Mouse (Mus musculus): ENCODE measurements at regions not wholly inside any gene's neighbourhood (a gene's known extent, or its start where the extent isn't known, plus 50 kb on each side); places are given as distances from the start of the nearest gene placed in this dataset.

- Histone ChIP-seq H3K4me1 (no peaks in the 10 kb centered on the region), H3K27ac (no peak overlapping the region), H3K9me3 (no peaks in the 10 kb centered on the region), H3K27me3 (replicated peaks) (no peaks in the 10 kb centered on the region), H3K9ac (no peak overlapping the region), H3K36me3 (no peaks in the 10 kb centered on the region), H3K4me3 (no peak overlapping the region), H3K4me2 (replicated peaks) (no peak overlapping the region)
- 51% methylated on average over 7 of the region's 7 CpGs for WGBS
- no peak for ATAC-seq (ENCODE audit: low FRiP score, low read depth)
These were observed 59.4 kb upstream of the Neo1 start for GRCm38 (mm10) chr9:59095626-59096025.

GRCm38 (mm10) chr9:59094106-59094505, 57.9 kb upstream of the Neo1 start:
- Histone ChIP-seq H3K9me3 (no peaks in the 10 kb centered on the region), H3K27me3 (replicated peaks) (no peaks in the 10 kb centered on the region), H3K27ac (no peak overlapping the region), H3K4me1 (no peaks in the 10 kb centered on the region), H3K9ac (no peak overlapping the region), H3K36me3 (no peaks in the 10 kb centered on the region), H3K4me3 (no peak overlapping the region), H3K4me2 (replicated peaks) (no peak overlapping the region)
- ATAC-seq (ENCODE audit: low FRiP score, low read depth), result no peak
- 80% methylated on average over 4 of the region's 4 CpGs for WGBS

DNA sequence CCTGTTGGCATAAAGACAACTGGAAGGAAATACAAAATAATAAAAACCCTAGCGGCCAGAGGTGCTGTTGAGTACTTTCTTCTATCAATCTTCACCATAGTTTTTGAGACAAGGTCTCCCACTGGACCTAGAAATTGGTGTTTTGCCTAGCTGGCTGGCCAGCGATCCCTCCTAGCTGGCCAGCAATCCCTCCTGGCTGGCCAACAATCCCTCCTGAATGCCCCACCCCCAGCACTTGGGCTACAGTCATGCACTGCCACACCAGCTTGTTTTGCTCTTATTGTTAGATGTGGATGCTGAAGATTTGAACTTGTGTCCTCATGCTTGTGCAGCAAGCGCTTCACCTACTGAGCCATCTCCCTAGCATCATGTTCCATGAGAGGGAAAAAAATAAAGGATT, 54.9 kb upstream of the Neo1 start:
- Histone ChIP-seq H3K4me1 (no peaks in the 10 kb centered on the region), H3K27me3 (replicated peaks) (no peaks in the 10 kb centered on the region), H3K9me3 (no peaks in the 10 kb centered on the region), H3K27ac (no peak overlapping the region), H3K4me3 (no peak overlapping the region), H3K4me2 (replicated peaks) (no peak overlapping the region), H3K36me3 (no peaks in the 10 kb centered on the region), H3K9ac (no peak overlapping the region)
- ATAC-seq (ENCODE audit: low FRiP score, low read depth), result no peak
- WGBS, result 92% methylated on average over 3 of the region's 3 CpGs

GRCm38 (mm10) chr9:59087704-59088103, 51.5 kb upstream of the Neo1 start:
- 90% methylated on average over 3 of the region's 3 CpGs for WGBS
- ATAC-seq (ENCODE audit: low FRiP score, low read depth), result no peak
- H3K27me3 ChIP-seq (replicated peaks), result no peaks in the 10 kb centered on the region
- H3K9me3 ChIP-seq, result no peaks in the 10 kb centered on the region
- no peak overlapping the region for H3K27ac ChIP-seq
- no peak overlapping the region for H3K4me2 ChIP-seq (replicated peaks)
- no peaks in the 10 kb centered on the region for H3K36me3 ChIP-seq
- no peak overlapping the region for H3K9ac ChIP-seq
- no peaks in the 10 kb centered on the region for H3K4me1 ChIP-seq
- no peak overlapping the region for H3K4me3 ChIP-seq

GRCm38 (mm10) chr9:59087112-59087511, 50.9 kb upstream of the Neo1 start:
- H3K9me3 ChIP-seq, result no peaks in the 10 kb centered on the region
- no peak for ATAC-seq (ENCODE audit: low FRiP score, low read depth)
- H3K36me3 ChIP-seq, result no peaks in the 10 kb centered on the region
- H3K4me1 ChIP-seq, result no peaks in the 10 kb centered on the region
- H3K4me2 ChIP-seq (replicated peaks), result no peak overlapping the region
- H3K9ac ChIP-seq, result no peak overlapping the region
- no peaks in the 10 kb centered on the region for H3K27me3 ChIP-seq (replicated peaks)
- no peak overlapping the region for H3K4me3 ChIP-seq
- 86% methylated on average over 9 of the region's 9 CpGs for WGBS
- no peak overlapping the region for H3K27ac ChIP-seq

DNA sequence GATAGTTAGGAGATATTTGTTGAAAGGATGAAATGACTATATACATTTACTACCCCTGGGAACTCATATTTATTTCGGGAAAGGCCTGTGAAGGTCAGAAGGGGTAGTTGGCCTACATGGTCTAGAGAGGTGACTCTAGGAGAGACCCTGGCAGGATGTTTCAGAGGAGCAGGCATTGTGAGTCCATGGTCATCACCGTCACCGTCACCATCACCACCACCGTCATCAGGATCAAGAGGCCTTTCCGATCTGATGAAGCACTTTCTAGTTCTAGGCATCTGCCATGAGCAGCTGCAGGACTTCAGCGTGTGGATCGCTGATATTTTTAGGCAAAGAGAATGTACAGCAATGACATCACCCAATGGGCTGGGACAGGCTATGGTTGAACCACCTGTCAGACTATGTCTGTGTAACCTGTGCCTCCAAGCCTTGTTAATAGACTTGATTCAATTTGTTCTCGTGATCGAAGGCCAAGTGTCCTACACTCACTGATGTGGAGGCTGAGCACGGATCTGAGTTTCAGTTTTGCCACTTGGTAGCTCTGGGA, 50.4 kb upstream of the Neo1 start:
- H3K27me3 ChIP-seq (replicated peaks), result no peaks in the 10 kb centered on the region
- H3K4me2 ChIP-seq (replicated peaks), result no peak overlapping the region
- H3K4me3 ChIP-seq, result no peak overlapping the region
- H3K4me1 ChIP-seq, result no peaks in the 10 kb centered on the region
- no peak for ATAC-seq (ENCODE audit: low FRiP score, low read depth)
- no peak overlapping the region for H3K9ac ChIP-seq
- H3K27ac ChIP-seq, result no peak overlapping the region
- no peaks in the 10 kb centered on the region for H3K9me3 ChIP-seq
- H3K36me3 ChIP-seq, result no peaks in the 10 kb centered on the region
- WGBS, result 95% methylated on average over 10 of the region's 10 CpGs

Data from neural tube, embryonic 12.5 days (tissue).